Mouse (Mus musculus) heart, adult 2 months (tissue): Measurements from ENCODE around the gene Tex11.

Source experiments
- CTCF ChIP-seq: fragments of 200-600 bp; IDR thresholded peaks from 2 replicates; pipeline ENCODE4 v1.8.1; 2022; ENCODE audit warnings: antibody characterized with exemption, mild to moderate bottlenecking, moderate library complexity
- EP300 ChIP-seq: fragments of 200-500 bp; IDR thresholded peaks from 2 replicates; pipeline ENCODE4 v1.6.1; 2011; ENCODE audit warnings: low read depth, low read length, control low read depth; ENCODE audit not compliant: insufficient read depth
- POLR2A ChIP-seq: fragments of 200-500 bp; IDR thresholded peaks from 2 replicates; pipeline ENCODE4 v1.6.1; 2011; ENCODE audit warnings: mild to moderate bottlenecking, low read depth, low read length, control low read depth; ENCODE audit not compliant: insufficient read depth

- no peak for TF ChIP-seq CTCF
- no peak for TF ChIP-seq POLR2A
- no peak for TF ChIP-seq EP300
Observed at GRCm38 (mm10) chrX:100839211-100839610, 220.3 kb downstream of the Tex11 start.
